Mouse (Mus musculus) ovary, postnatal 36 days (tissue): ENCODE measurements around the gene Smim10l1.
A peak's percentile ranks its signal among the peaks of the same experiment; 100 is the strongest.

Source experiments
- DNase-seq: peaks from one replicate; pipeline ENCODE4 v3.0.0; 2022; ENCODE audit warnings: low spot score, mixed read lengths

Gene Smim10l1

GRCm38 (mm10) chr6:133104609-133104921 lies at the start of gene Smim10l1:
TSS of gene Smim10l1 (plus strand) at chr6:133104909.
- DNase-seq: no peak

- DNase-seq: no peak
Observed at GRCm38 (mm10) chr6:133055716-133056115, 49.0 kb upstream of the Smim10l1 start, which contains the start of gene Tas2r140. TSS of gene Tas2r140 (minus strand) at chr6:133055816.

- DNase-seq: no peak
Observed at GRCm38 (mm10) chr6:133092226-133092625, 12.5 kb upstream of the Smim10l1 start.

DNA sequence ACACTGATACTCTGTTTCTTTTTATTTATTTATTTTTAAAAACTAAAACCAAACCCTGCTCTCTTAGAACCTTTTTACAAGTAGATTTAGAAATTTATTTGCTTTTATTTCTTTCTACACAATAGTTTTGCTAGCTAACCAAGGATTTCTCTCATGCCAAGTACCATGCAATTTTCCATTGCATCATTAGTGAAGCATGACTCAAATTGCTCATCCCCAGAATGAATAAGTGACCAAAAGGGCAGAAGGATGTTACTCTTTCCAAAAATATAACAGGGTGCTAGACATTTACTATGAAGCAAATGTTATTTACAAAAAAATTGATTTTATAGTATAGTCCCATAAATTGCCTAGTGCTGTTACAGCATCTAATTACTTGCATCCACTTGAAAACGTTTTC lies 2.3 kb upstream of the Smim10l1 start:
- DNase-seq: no peak

DNA sequence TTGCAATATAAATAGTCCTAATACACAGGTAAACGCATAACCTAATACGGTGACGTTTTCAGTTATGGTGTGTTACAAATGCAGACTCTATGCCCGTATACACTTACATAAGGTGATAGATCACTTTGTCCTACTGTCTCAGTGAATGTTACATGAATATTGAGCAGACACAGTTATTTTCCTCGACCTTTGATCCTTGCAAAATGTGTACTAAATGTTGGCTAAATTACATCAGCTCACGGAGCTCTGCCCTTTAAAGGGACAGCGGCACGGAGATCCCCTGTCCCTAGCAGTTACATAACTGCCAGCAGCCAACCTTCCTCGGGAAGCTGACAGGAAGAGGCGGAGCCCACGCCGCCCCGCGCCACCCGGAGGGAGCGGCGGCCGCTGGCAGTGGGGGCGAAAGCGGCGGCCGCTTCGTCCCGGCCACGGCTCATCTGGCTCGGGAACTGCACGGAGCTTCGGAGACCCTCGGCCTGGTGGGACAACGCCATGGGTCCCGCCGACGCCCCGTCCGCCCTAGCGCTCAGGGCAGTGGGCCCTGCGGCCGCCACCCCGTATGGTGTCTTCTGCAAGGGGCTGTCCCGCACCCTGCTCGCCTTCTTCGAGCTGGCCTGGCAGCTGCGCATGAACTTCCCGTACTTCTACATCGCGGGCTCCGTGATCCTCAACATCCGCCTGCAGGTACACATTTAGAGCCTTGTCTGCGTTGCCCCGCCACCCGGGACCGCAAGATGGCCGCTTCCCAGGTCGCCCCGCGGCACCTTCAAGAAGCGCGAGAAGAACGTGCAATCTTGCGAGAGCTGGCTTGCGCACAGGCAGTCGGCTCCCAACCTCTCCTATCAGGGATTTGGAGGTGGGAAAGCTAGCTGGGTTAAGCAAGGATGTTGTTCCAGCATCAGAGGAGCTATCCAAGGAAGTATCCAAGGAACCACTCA lies 482 bp downstream of the Smim10l1 start:
- peak; percentile 85 for DNase-seq
